Mouse (Mus musculus) testis, adult 2 months (tissue): ENCODE data around the gene Angel1.

Source experiments
- CTCF ChIP-seq: fragments of 200-500 bp; IDR thresholded peaks from 2 replicates; pipeline ENCODE4 v1.5.1; 2012; ENCODE audit warnings: low read depth, mild to moderate bottlenecking, inconsistent platforms, low read length, moderate library complexity; ENCODE audit not compliant: control insufficient read depth, insufficient read depth, insufficient replicate concordance
- POLR2A ChIP-seq: fragments of 200-500 bp; IDR thresholded peaks from 2 replicates; pipeline ENCODE4 v1.6.1; 2012; ENCODE audit warnings: low read depth, mild to moderate bottlenecking, inconsistent platforms, low read length, moderate library complexity; ENCODE audit not compliant: control insufficient read depth

GRCm38 (mm10) chr12:86678591-86679545 lies 47.4 kb downstream of the Angel1 start, which contains the start of gene Vash1:
- TF ChIP-seq CTCF: no peak
- no peak; the same call in 1 of the 2 replicates for TF ChIP-seq POLR2A
